Mouse (Mus musculus): ENCODE results near the gene Ago1.

The Ago1 gene

GRCm38 (mm10) chr4:126468285-126468901, at the start of gene Ago1:
Gene Ago1, minus strand, starts transcription at chr4:126468583.
- DNase-seq (ENCODE audit: low spot score), result peak; percentile 97

- DNase-seq (ENCODE audit: low spot score), result no peak
Measured at GRCm38 (mm10) chr4:126512308-126513066, 44.1 kb upstream of the Ago1 start.

- no peak for DNase-seq (ENCODE audit: low spot score)
Measured at GRCm38 (mm10) chr4:126511013-126511412, 42.6 kb upstream of the Ago1 start.

GRCm38 (mm10) chr4:126509072-126509471, 40.7 kb upstream of the Ago1 start:
- no peak for DNase-seq (ENCODE audit: low spot score)

GRCm38 (mm10) chr4:126508110-126508899, 39.9 kb upstream of the Ago1 start:
- DNase-seq (ENCODE audit: low spot score), result no peak

GRCm38 (mm10) chr4:126502977-126503309, 34.6 kb upstream of the Ago1 start:
- no peak for DNase-seq (ENCODE audit: low spot score)

GRCm38 (mm10) chr4:126502141-126502976, 34.0 kb upstream of the Ago1 start:
- no peak for DNase-seq (ENCODE audit: low spot score)

GRCm38 (mm10) chr4:126498601-126499000, 30.2 kb upstream of the Ago1 start:
- no peak for DNase-seq (ENCODE audit: low spot score)

- DNase-seq (ENCODE audit: low spot score), result no peak
Measured at GRCm38 (mm10) chr4:126496963-126497362, 28.6 kb upstream of the Ago1 start.

- no peak for DNase-seq (ENCODE audit: low spot score)
Measured at GRCm38 (mm10) chr4:126495942-126496790, 27.8 kb upstream of the Ago1 start.

GRCm38 (mm10) chr4:126495453-126495852, 27.1 kb upstream of the Ago1 start:
- no peak for DNase-seq (ENCODE audit: low spot score)

GRCm38 (mm10) chr4:126493416-126493815, 25.0 kb upstream of the Ago1 start:
- DNase-seq (ENCODE audit: low spot score), result no peak

GRCm38 (mm10) chr4:126491977-126492376, 23.6 kb upstream of the Ago1 start:
- DNase-seq (ENCODE audit: low spot score), result no peak

GRCm38 (mm10) chr4:126490726-126491125, 22.3 kb upstream of the Ago1 start:
- DNase-seq (ENCODE audit: low spot score), result no peak

- DNase-seq (ENCODE audit: low spot score), result no peak
Measured at GRCm38 (mm10) chr4:126489811-126490210, 21.4 kb upstream of the Ago1 start.

- DNase-seq (ENCODE audit: low spot score), result no peak
Measured at GRCm38 (mm10) chr4:126486217-126486616, 17.8 kb upstream of the Ago1 start.

GRCm38 (mm10) chr4:126485065-126485464, 16.7 kb upstream of the Ago1 start:
- DNase-seq (ENCODE audit: low spot score), result no peak

- DNase-seq (ENCODE audit: low spot score), result no peak
Measured at GRCm38 (mm10) chr4:126483874-126484273, 15.5 kb upstream of the Ago1 start.

GRCm38 (mm10) chr4:126482951-126483350, 14.6 kb upstream of the Ago1 start:
- no peak for DNase-seq (ENCODE audit: low spot score)

GRCm38 (mm10) chr4:126481461-126481860, 13.1 kb upstream of the Ago1 start:
- DNase-seq (ENCODE audit: low spot score), result no peak

- DNase-seq (ENCODE audit: low spot score), result no peak
Measured at GRCm38 (mm10) chr4:126480288-126480687, 11.9 kb upstream of the Ago1 start.
